Comparison of ENCODE assay signal across 8 mouse cellular contexts in the genomic region with DNA sequence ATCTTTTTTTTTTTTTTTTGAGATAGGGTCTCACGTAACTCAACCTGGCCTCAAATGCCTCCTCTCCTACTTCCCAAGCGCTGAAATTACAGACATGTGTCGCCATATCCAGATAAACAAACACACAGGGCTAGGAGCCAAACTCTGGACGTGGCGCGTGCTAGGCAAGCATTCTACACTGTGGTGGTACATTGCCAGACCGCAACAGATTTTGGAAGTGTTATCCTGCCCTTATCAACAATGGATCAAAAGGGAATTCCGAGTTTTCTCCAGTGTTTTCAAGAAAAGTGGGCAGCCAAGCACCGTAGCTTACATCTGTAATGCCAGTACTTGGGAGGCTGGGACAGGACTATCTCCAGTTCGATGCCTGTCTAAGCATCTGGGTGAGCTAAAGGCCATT. TPM values are rescaled to one million over a fixed set of nuclear protein-coding genes. Genes with fewer than 3 reads are reported as not detected.
A peak's percentile ranks its signal among the peaks of the same experiment; 100 is the strongest.
DNase-seq lines count a peak whose midpoint lies in the region; ATAC-seq and TF ChIP-seq lines count a peak whose summit lies in the region.

No protein-coding gene starts in this region.

- H3K9me3 ChIP-seq in ES-E14 (ENCODE audit: control insufficient read depth, insufficient read depth, low read depth, low read length): no peaks in the 10 kb centered on the region
- no peaks in the 10 kb centered on the region for H3K9me3 ChIP-seq in forebrain, embryonic 15.5 days
- H3K9me3 ChIP-seq in liver, embryonic 16.5 days (replicated peaks; ENCODE audit: control insufficient read depth, low read length): no peaks in the 10 kb centered on the region

- TF ChIP-seq CTCF in heart, adult 2 months (IDR thresholded peaks at IDR 0.05): no peak

- TF ChIP-seq EP300 in heart, adult 2 months (IDR thresholded peaks at IDR 0.05; ENCODE audit: insufficient read depth, low read depth, low read length): no peak

- H3K27me3 ChIP-seq in heart, adult 2 months (ENCODE audit: control insufficient read depth, insufficient read depth, low read length): no peaks in the 10 kb centered on the region
- no peaks in the 10 kb centered on the region for H3K27me3 ChIP-seq in forebrain, embryonic 15.5 days
- no peaks in the 10 kb centered on the region for H3K27me3 ChIP-seq in liver, embryonic 16.5 days (ENCODE audit: control insufficient read depth, insufficient read depth, low read depth, low read length)

- peak overlapping the region; percentile 72 for H3K9ac ChIP-seq in heart, adult 2 months (ENCODE audit: low read depth, low read length)
- H3K9ac ChIP-seq in ES-E14 (ENCODE audit: insufficient read depth, low read depth, low read length, poor library complexity, severe bottlenecking): peak overlapping the region; percentile 66
- peak overlapping the region; percentile 73 for H3K9ac ChIP-seq in forebrain, embryonic 15.5 days (replicated peaks)
- H3K9ac ChIP-seq in liver, embryonic 16.5 days (ENCODE audit: low read depth, low read length): peak overlapping the region; percentile 59

- in situ Hi-C loops in ES-E14 (cut with MboI; ENCODE audit: low sequenced_read_pairs in 2 of 2, unreplicated experiment in 2 of 2): no loop called here

- H3K36me3 ChIP-seq in heart, adult 2 months (ENCODE audit: control insufficient read depth, insufficient read depth, low read length): peaks cover 2% of the 10 kb centered on the region; the same call in 1 of the 2 replicates
- peaks cover 17% of the 10 kb centered on the region for H3K36me3 ChIP-seq in ES-E14 (ENCODE audit: control insufficient read depth, insufficient read depth, low read length, poor library complexity, severe bottlenecking)
- H3K36me3 ChIP-seq in forebrain, embryonic 15.5 days: no peaks in the 10 kb centered on the region
- H3K36me3 ChIP-seq in liver, embryonic 16.5 days (ENCODE audit: control insufficient read depth, insufficient read depth): no peaks in the 10 kb centered on the region

- intact Hi-C loops in heart, adult 2 months (cut with DNase I): loop anchor here (2.0 kb wide), 3 partner anchors 31 to 61 kb away; partner anchors contain the start of genes B3gnt8, Ccdc97 and Dmac2
- intact Hi-C loops in heart, postnatal 36 days (cut with DNase I): loop anchor here (2.0 to 10.0 kb wide), 2 partner anchors 37 to 583 kb away; partner anchors contain the start of genes Grik5 and Zfp574
- intact Hi-C loops in left cerebral cortex, postnatal 25 days (cut with DNase I): no loop called here

- no peaks in the 10 kb centered on the region; the same call in none of the 2 replicates for H3K79me2 ChIP-seq in heart, adult 2 months (replicated peaks; ENCODE audit: control insufficient read depth, insufficient read depth, low read length)

- peak overlapping the region; percentile 65 for H3K4me3 ChIP-seq in heart, adult 2 months
- H3K4me3 ChIP-seq in ES-E14 (ENCODE audit: insufficient read depth in 1 of 2, low read depth in 1 of 2, low read length in 2 of 2, poor library complexity in 1 of 2, severe bottlenecking in 1 of 2): peak overlapping the region; percentile 84 to 86
- H3K4me3 ChIP-seq in forebrain, embryonic 15.5 days: peak overlapping the region; percentile 73
- peak overlapping the region; percentile 86 for H3K4me3 ChIP-seq in liver, embryonic 16.5 days (ENCODE audit: low read depth, low read length)

- H3K4me2 ChIP-seq in forebrain, embryonic 15.5 days (replicated peaks): peak overlapping the region; percentile 89
- peak overlapping the region; percentile 89 for H3K4me2 ChIP-seq in liver, embryonic 16.5 days (ENCODE audit: low read depth, low read length)

- no peak for TF ChIP-seq POLR2A in heart, adult 2 months (IDR thresholded peaks at IDR 0.05; ENCODE audit: insufficient read depth, low read depth, low read length)

- ATAC-seq in forebrain, embryonic 15.5 days (replicated peaks): no peak
- no peak for ATAC-seq in liver, embryonic 16.5 days (ENCODE audit: low read depth)

- DNase-seq in heart, adult 2 months: no peak
- no peak for DNase-seq in heart, postnatal 36 days
- DNase-seq in ES-E14 (ENCODE audit: low read depth, low spot score): no peak
- no peak for DNase-seq in gastrocnemius, postnatal 4 days (ENCODE audit: low spot score in 2 of 2)
- DNase-seq in left cerebral cortex, postnatal 25 days (ENCODE audit: low spot score in 2 of 2): no peak
- DNase-seq in testis, postnatal 14 days (ENCODE audit: low spot score): no peak

- H3K4me1 ChIP-seq in heart, adult 2 months (ENCODE audit: control insufficient read depth, insufficient read depth, low read length): peaks cover 3% of the 10 kb centered on the region
- peaks cover 6 to 11% of the 10 kb centered on the region in 2 experiments; a peak in 3 of 4 replicates for H3K4me1 ChIP-seq in ES-E14 (ENCODE audit: control insufficient read depth in 2 of 2, insufficient read depth in 2 of 2, low read length in 2 of 2, poor library complexity in 1 of 2)
- peaks cover 29% of the 10 kb centered on the region for H3K4me1 ChIP-seq in forebrain, embryonic 15.5 days
- H3K4me1 ChIP-seq in liver, embryonic 16.5 days (ENCODE audit: control insufficient read depth, low read depth, low read length): peaks cover 24% of the 10 kb centered on the region

- WGBS in heart, adult 2 months: 16% methylated on average over 10 of the region's 10 CpGs
- WGBS in forebrain, embryonic 15.5 days: 38% methylated on average over 10 of the region's 10 CpGs
- WGBS in liver, embryonic 16.5 days (ENCODE audit: insufficient replicate concordance): 26% methylated on average over 10 of the region's 10 CpGs

- peak overlapping the region; percentile 99 for H3K27ac ChIP-seq in heart, adult 2 months
- H3K27ac ChIP-seq in ES-E14 (ENCODE audit: insufficient read depth, low read depth, low read length, poor library complexity, severe bottlenecking): no peak overlapping the region
- no peak overlapping the region; the same call in 1 of the 2 replicates for H3K27ac ChIP-seq in forebrain, embryonic 15.5 days (replicated peaks)
- H3K27ac ChIP-seq in liver, embryonic 16.5 days (ENCODE audit: low read length): peak overlapping the region; percentile 83; the same call in 1 of the 2 replicates

TF ChIP-seq in ES-E14, 5 proteins besides CTCF, POLR2A, EP300 and RAD21:
- TF ChIP-seq ZC3H11A (IDR thresholded peaks at IDR 0.05; ENCODE audit: borderline replicate concordance, low read depth, low read length) (no peak), ZNF384 (IDR thresholded peaks at IDR 0.05; ENCODE audit: low read depth, low read length) (no peak), HCFC1 (IDR thresholded peaks at IDR 0.05; ENCODE audit: borderline replicate concordance, insufficient read depth, low read length) (no peak), CHD2 (IDR thresholded peaks at IDR 0.05; ENCODE audit: low read depth, low read length) (no peak), MAFK (IDR thresholded peaks at IDR 0.05; ENCODE audit: insufficient read depth, low read depth, low read length) (no peak)

RNA-seq across cellular contexts. Expression of gene Bckdha, which starts 1.0 kb away (rescaled TPM):
- total RNA-seq in heart, adult 2 months (2021): 100 to 1,000 TPM; 225 to 312 TPM
- 490 and 545 TPM in 2 replicates for polyA plus RNA-seq in heart, adult 2 months (2012; rRNA removed)
- 100 to 1,000 TPM; 237 to 254 TPM for total RNA-seq in heart, postnatal 36 days (2021)
- total RNA-seq in ES-E14 (2012; rRNA removed): 96.0 and 116 TPM in 2 replicates
- polyA plus RNA-seq in forebrain, embryonic 15.5 days (2015; fragmentation: Nextera tagmentation; extraction: Ambion mirVana): 57.8 and 62.1 TPM in 2 replicates
- polyA plus RNA-seq in liver, embryonic 16.5 days (2015; fragmentation: Nextera tagmentation; extraction: Ambion mirVana): 36.7 and 43.1 TPM in 2 replicates
- 10 to 100 TPM; 55.6 to 55.8 TPM for total RNA-seq in gastrocnemius, postnatal 4 days (2021)
- 10 to 100 TPM; 31.8 to 33.8 TPM for total RNA-seq in left cerebral cortex, postnatal 25 days (2021)

RNA-seq across cellular contexts. Expression of gene Exosc5, which starts 1.2 kb away (rescaled TPM):
- 10 to 100 TPM; 16.6 to 20.5 TPM for total RNA-seq in heart, adult 2 months (2021)
- 21.0 and 23.5 TPM in 2 replicates for polyA plus RNA-seq in heart, adult 2 months (2012; rRNA removed)
- total RNA-seq in heart, postnatal 36 days (2021): 10 to 100 TPM; 16.0 to 18.9 TPM
- 170 and 182 TPM in 2 replicates for total RNA-seq in ES-E14 (2012; rRNA removed)
- polyA plus RNA-seq in forebrain, embryonic 15.5 days (2015; fragmentation: Nextera tagmentation; extraction: Ambion mirVana): 50.5 and 51.8 TPM in 2 replicates
- 39.1 and 40.7 TPM in 2 replicates for polyA plus RNA-seq in liver, embryonic 16.5 days (2015; fragmentation: Nextera tagmentation; extraction: Ambion mirVana)
- 10 to 100 TPM; 24.5 to 25.7 TPM for total RNA-seq in gastrocnemius, postnatal 4 days (2021)
- 10 to 100 TPM; 24.0 to 24.4 TPM for total RNA-seq in left cerebral cortex, postnatal 25 days (2021)

RNA-seq across cellular contexts. Expression of gene Tmem91, which starts 17.2 kb away (rescaled TPM):
- not detected for total RNA-seq in heart, adult 2 months (2021)
- polyA plus RNA-seq in heart, adult 2 months (2012; rRNA removed): 1.1 TPM in 1 of 2 replicates, not detected in the other
- total RNA-seq in heart, postnatal 36 days (2021): not detected
- 0.94 and 2.6 TPM in 2 replicates for total RNA-seq in ES-E14 (2012; rRNA removed)
- polyA plus RNA-seq in forebrain, embryonic 15.5 days (2015; fragmentation: Nextera tagmentation; extraction: Ambion mirVana): 14.4 and 17.0 TPM in 2 replicates
- 0.78 and 1.3 TPM in 2 replicates for polyA plus RNA-seq in liver, embryonic 16.5 days (2015; fragmentation: Nextera tagmentation; extraction: Ambion mirVana)
- total RNA-seq in gastrocnemius, postnatal 4 days (2021): not detected
- total RNA-seq in left cerebral cortex, postnatal 25 days (2021): 10 to 100 TPM; 33.1 to 36.3 TPM

RNA-seq across cellular contexts. Expression of gene B9d2, which starts 22.8 kb away (rescaled TPM):
- 10 to 100 TPM in 1 of 2 experiments, 1 to 10 TPM in 1; 7.9 to 10.2 TPM for total RNA-seq in heart, adult 2 months (2021)
- polyA plus RNA-seq in heart, adult 2 months (2012; rRNA removed): 31.5 and 32.2 TPM in 2 replicates
- total RNA-seq in heart, postnatal 36 days (2021): 10 to 100 TPM; 10.2 to 10.8 TPM
- total RNA-seq in ES-E14 (2012; rRNA removed): 4.1 and 5.5 TPM in 2 replicates
- polyA plus RNA-seq in forebrain, embryonic 15.5 days (2015; fragmentation: Nextera tagmentation; extraction: Ambion mirVana): 39.2 and 39.4 TPM in 2 replicates
- polyA plus RNA-seq in liver, embryonic 16.5 days (2015; fragmentation: Nextera tagmentation; extraction: Ambion mirVana): 20.1 and 21.0 TPM in 2 replicates
- total RNA-seq in gastrocnemius, postnatal 4 days (2021): 10 to 100 TPM; 12.1 to 12.9 TPM
- total RNA-seq in left cerebral cortex, postnatal 25 days (2021): 10 to 100 TPM; 23.5 to 24.9 TPM

RNA-seq across cellular contexts. Expression of gene Tgfb1, which starts 29.0 kb away (rescaled TPM):
- 10 to 100 TPM; 21.5 to 22.5 TPM for total RNA-seq in heart, adult 2 months (2021)
- polyA plus RNA-seq in heart, adult 2 months (2012; rRNA removed): 16.3 and 24.7 TPM in 2 replicates
- total RNA-seq in heart, postnatal 36 days (2021): 10 to 100 TPM; 23.8 to 27.0 TPM
- 6.3 and 7.1 TPM in 2 replicates for total RNA-seq in ES-E14 (2012; rRNA removed)
- polyA plus RNA-seq in forebrain, embryonic 15.5 days (2015; fragmentation: Nextera tagmentation; extraction: Ambion mirVana): 0.62 and 0.74 TPM in 2 replicates
- polyA plus RNA-seq in liver, embryonic 16.5 days (2015; fragmentation: Nextera tagmentation; extraction: Ambion mirVana): 3.1 and 4.1 TPM in 2 replicates
- total RNA-seq in gastrocnemius, postnatal 4 days (2021): 10 to 100 TPM; 21.4 to 24.6 TPM
- 1 to 10 TPM; 9.3 to 9.4 TPM for total RNA-seq in left cerebral cortex, postnatal 25 days (2021)

Comparison
In these comparisons a context has a peak if more than half of its experiments do, and no peak if none do; other contexts are left out.
1. H3K27ac ChIP-seq: peak in heart, adult 2 months (single experiment) and liver, embryonic 16.5 days (single experiment); none in ES-E14 (single experiment) and forebrain, embryonic 15.5 days (single experiment).
2. Peak in every context shown above with its lines, with median percentiles within 50 percentile points of each other: H3K4me3 ChIP-seq and H3K9ac ChIP-seq.